Mouse (Mus musculus) limb, embryonic 15.5 days (tissue): ENCODE results near the gene Olfr1394. TPM values are rescaled to one million over a fixed set of nuclear protein-coding genes. Genes with fewer than 3 reads are reported as not detected.
"Not testable (repeated sequence)": the region's sequence is repeated elsewhere in the genome, so short reads cannot be mapped to it uniquely, and the experiment has no call there.

Experiments
- ATAC-seq: fragments of 200-750 bp; cut with Nextera tagmentation; 2 replicates; pipeline ENCODE4 v1.8.0; 2017; ENCODE audit warnings: low read depth, moderate TSS enrichment; ENCODE audit not compliant: insufficient number of reproducible peaks, low FRiP score, low TSS enrichment
- H3K27ac ChIP-seq: fragments of 300-500 bp; sonication (generic); 2 replicates; pipeline ENCODE4 v1.5.1; 2015; ENCODE audit warnings: moderate library complexity, mild to moderate bottlenecking, inconsistent platforms
- H3K27me3 ChIP-seq: fragments of 300-500 bp; sonication (generic); 2 replicates; pipeline ENCODE4 v1.6.1; 2015; ENCODE audit warnings: inconsistent platforms
- H3K36me3 ChIP-seq: fragments of 300-500 bp; sonication (generic); 2 replicates; pipeline ENCODE4 v1.6.1; 2015; ENCODE audit warnings: inconsistent platforms
- H3K4me1 ChIP-seq: fragments of 300-500 bp; sonication (generic); 2 replicates; pipeline ENCODE4 v1.6.1; 2015; ENCODE audit warnings: inconsistent platforms
- H3K4me2 ChIP-seq: fragments of 300-500 bp; sonication (generic); 2 replicates; pipeline ENCODE4 v1.6.1; 2015; ENCODE audit warnings: mild to moderate bottlenecking, inconsistent platforms
- H3K4me3 ChIP-seq: fragments of 300-500 bp; sonication (generic); 2 replicates; pipeline ENCODE4 v1.5.1; 2015; ENCODE audit warnings: mild to moderate bottlenecking, inconsistent platforms
- H3K9ac ChIP-seq: fragments of 300-500 bp; sonication (generic); 2 replicates; pipeline ENCODE4 v1.6.1; 2015; ENCODE audit warnings: inconsistent platforms
- H3K9me3 ChIP-seq: fragments of 300-500 bp; sonication (generic); 2 replicates; pipeline ENCODE4 v1.6.1; 2016; ENCODE audit warnings: inconsistent platforms
- WGBS: fragments of 180-500 bp; shearing (Covaris S2); methylation state at CpG from one replicate; pipeline ENCODE4 v1.1.7; 2015; 5-methylcytosine and 5-hydroxymethylcytosine counted together
- polyA plus RNA-seq: library from polyadenylated mRNA; unstranded; fragments of >200 nt; fragmentation: Nextera tagmentation; extraction: Ambion mirVana; gene quantifications from 2 replicates; pipeline ENCODE4 v1.2.1, GENCODE M21; 2015

Olfr1394 gene
- polyA plus RNA-seq, 1 experiment from 2014 or later = not detected

DNA sequence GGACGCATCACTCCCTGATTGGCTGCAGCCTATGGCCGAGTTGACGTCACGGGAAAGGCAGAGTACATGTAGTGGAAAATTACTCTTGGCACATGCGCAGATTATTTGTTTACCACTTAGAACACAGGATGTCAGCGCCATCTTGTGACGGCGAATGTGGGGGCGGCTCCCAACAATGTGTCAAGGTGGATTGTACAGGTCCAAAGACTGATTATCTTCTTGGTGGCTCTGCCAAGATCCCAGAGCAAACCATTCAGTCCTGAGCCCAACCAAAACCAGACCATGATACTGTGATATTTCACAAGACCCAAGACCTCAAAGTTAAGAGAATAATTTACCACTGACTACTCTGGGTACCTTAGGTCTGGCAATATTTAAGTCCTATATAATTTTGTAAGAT, 40.6 kb downstream of the Olfr1394 start:
- not testable (repeated sequence) for H3K27ac ChIP-seq, H3K4me2 ChIP-seq, H3K36me3 ChIP-seq, H3K9ac ChIP-seq, H3K9me3 ChIP-seq, H3K27me3 ChIP-seq, H3K4me1 ChIP-seq, ATAC-seq, H3K4me3 ChIP-seq
- 93% methylated on average over 9 of the region's 9 CpGs for WGBS

DNA sequence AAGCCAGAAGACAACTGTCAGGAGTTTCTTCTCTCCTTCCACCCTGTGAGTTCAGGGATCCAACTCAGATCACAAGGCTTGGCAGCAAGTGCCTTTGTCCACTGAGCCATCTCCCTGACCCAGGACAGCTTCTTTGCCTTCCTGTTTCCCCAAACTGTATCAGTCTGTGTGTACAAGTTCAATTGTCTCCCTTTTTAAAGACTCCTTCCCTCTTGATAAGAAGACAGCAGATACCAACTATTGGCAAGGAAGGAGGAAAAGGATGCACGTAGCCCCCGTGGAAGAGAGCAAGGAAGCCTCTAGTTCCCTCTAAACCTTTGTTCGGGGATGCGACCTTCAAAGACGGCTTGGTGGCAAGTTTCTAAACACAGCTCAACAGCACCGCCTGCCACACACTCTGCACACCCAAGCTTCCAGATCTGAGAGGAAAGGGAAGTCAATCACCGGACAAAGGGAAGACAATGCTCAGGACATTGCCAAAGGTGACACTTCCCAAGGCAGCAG, 41.7 kb downstream of the Olfr1394 start:
- Histone ChIP-seq H3K9ac (no peak overlapping the region), H3K4me1 (no peaks in the 10 kb centered on the region), H3K9me3 (no peaks in the 10 kb centered on the region), H3K27me3 (no peaks in the 10 kb centered on the region), H3K4me3 (no peak overlapping the region), H3K27ac (no peak overlapping the region), H3K36me3 (no peaks in the 10 kb centered on the region), H3K4me2 (no peak overlapping the region)
- no peak for ATAC-seq
- 85% methylated on average over 7 of the region's 7 CpGs for WGBS

DNA sequence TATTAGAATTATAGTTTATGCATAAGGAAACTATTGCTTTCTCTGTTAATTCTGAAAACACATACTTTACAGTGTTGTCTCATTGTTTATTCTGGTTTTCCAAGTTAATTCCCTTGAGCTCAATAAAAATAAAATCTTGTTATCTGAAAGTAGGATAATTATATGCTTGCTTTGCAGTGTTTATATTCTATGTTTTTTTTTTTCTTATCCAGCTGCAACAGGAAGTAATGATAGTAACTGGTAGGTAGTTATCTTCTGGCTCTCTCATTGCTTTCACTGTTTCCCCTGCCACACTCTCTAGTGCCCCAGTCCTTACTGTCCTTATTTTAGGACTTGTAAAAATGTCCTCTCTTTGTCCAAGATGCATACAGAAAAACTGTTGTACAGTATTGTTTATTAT, 46.5 kb downstream of the Olfr1394 start:
- H3K4me2 ChIP-seq = no peak overlapping the region
- H3K4me1 ChIP-seq = peaks cover 11% of the 10 kb centered on the region
- H3K27me3 ChIP-seq = no peaks in the 10 kb centered on the region
- no peak overlapping the region for H3K9ac ChIP-seq
- no peak overlapping the region for H3K4me3 ChIP-seq
- no peak for ATAC-seq
- no peaks in the 10 kb centered on the region for H3K36me3 ChIP-seq
- H3K9me3 ChIP-seq = no peaks in the 10 kb centered on the region
- no peak overlapping the region for H3K27ac ChIP-seq

DNA sequence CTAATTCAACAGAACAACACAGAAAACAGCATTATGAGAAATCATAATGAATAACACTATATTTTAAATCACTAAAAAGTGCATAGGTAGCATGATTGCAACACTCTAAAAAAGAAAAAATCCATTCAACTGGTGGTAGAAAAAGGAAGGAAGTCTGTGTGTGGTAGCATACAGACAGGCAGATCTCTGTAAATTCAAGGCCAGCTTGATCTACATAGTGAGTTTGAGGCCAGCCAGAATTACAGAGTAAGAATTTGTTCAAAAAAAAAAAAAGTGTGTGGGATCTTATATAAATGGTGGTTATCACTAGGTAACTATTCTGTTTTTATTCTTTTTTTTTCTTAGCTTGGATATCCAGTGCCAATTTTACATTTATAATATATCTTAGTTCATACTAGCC, 47.0 kb downstream of the Olfr1394 start:
- no peak overlapping the region for H3K4me2 ChIP-seq
- no peak for ATAC-seq
- 0 out of 2 replicates have a peak, but pooled peaks cover under 1% of the 10 kb centered on the region for H3K36me3 ChIP-seq
- H3K9ac ChIP-seq = no peak overlapping the region
- H3K27me3 ChIP-seq = no peaks in the 10 kb centered on the region
- H3K4me1 ChIP-seq = peaks cover 11% of the 10 kb centered on the region
- H3K27ac ChIP-seq = no peak overlapping the region
- H3K4me3 ChIP-seq = no peak overlapping the region
- no peaks in the 10 kb centered on the region for H3K9me3 ChIP-seq

DNA sequence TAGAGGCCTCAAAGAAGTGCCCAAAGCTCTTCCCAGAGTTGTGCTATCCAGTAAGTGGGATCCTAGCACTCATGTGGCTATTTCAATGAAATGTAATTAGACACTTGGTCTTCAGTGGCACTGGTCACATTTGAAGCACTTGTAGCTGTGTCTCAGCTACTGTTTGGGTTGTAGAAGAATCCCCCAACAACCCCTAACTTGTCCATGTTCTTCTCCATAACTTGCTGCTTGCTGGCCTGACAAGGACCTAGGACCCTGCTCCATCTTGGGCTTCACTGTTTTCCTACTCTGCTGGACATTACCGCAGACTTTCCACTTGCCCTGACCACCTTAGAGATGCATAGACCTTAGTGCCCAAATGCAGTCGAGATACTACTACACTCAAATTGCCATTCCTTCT, 47.9 kb downstream of the Olfr1394 start:
- 45% methylated on average over 2 of the region's 2 CpGs for WGBS
- Histone ChIP-seq H3K9ac (0 out of 2 replicates have a peak overlapping the region, but pooled peaks have one; percentile 95), H3K4me2 (peak overlapping the region; percentile 69), H3K36me3 (peaks cover 4% of the 10 kb centered on the region), H3K9me3 (no peaks in the 10 kb centered on the region), H3K27me3 (no peaks in the 10 kb centered on the region), H3K4me3 (peak overlapping the region; percentile 84), H3K27ac (peak overlapping the region; percentile 99), H3K4me1 (peaks cover 11% of the 10 kb centered on the region)
- ATAC-seq = no peak

DNA sequence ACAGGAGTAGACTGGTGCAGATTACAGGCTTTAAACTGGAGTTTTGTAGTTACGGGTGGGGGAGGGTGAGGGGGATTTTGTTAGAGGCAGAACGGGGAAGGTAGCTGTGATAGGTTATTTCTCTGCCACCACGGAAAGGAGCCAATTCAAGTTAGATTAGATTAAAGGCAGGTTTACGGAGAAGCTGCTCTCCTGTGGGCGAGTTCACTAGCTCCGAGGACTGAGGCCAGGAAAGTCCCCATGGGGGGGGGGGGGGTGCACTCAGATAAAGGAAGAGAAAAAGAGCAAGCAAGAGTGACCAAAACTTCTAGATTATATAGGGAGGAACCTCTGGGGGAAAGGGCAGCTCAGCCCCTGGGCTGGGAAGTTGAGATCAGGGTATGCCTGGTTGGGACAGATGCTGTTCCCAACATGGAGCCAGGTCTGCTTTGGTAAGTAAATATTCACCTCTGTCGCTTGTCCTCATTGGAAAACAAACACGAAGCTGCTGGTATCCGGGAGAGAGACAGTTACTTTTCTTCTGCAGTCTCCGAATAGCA, 48.4 kb downstream of the Olfr1394 start:
- WGBS = under 1% methylated on average over 10 of the region's 10 CpGs
- H3K27me3 ChIP-seq = no peaks in the 10 kb centered on the region
- peak overlapping the region; percentile 95 for H3K9ac ChIP-seq
- peaks cover 11% of the 10 kb centered on the region for H3K4me1 ChIP-seq
- peak overlapping the region; percentile 84 for H3K4me3 ChIP-seq
- no peaks in the 10 kb centered on the region for H3K9me3 ChIP-seq
- H3K27ac ChIP-seq = peak overlapping the region; percentile 99
- H3K36me3 ChIP-seq = peaks cover 7% of the 10 kb centered on the region
- ATAC-seq = no peak
- H3K4me2 ChIP-seq = peak overlapping the region; percentile 69

DNA sequence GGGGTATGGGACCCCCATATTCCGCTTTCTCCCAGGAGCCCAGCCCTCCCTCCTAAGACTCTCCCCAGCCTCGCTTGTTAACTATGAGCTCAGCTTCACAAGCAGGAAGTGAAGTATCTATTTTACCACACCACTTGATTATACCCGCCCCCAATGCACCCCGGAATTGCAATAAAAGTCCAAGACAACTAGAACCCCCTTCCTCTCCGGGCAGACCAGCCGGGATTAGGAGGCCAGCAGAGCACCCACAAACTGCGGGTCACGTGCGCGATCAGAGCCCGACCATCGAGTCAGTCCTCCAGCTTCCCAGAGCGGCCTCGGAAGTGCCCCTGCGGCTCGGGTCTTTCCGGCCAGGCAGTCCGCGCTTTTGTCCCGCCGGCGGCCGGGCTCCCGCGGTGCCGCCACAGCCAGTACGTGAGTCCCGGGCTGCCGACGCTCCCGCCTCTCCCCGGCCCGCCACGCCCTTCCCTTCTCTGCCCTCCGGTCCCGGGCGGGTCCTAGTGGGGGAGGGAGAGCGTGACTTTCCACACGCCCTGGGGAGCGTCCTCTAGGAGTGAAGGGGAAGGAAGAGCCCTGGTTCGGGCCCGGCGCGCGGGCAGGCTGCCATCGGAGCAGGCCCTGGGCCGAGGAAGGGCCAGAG, 49.1 kb downstream of the Olfr1394 start, which contains the start of gene Zfp62:
Gene Zfp62, plus strand, starts transcription at position 164 of the 640 bp plus-strand sequence.
- ATAC-seq = peak; percentile 90
- peaks cover 11% of the 10 kb centered on the region for H3K4me1 ChIP-seq

DNA sequence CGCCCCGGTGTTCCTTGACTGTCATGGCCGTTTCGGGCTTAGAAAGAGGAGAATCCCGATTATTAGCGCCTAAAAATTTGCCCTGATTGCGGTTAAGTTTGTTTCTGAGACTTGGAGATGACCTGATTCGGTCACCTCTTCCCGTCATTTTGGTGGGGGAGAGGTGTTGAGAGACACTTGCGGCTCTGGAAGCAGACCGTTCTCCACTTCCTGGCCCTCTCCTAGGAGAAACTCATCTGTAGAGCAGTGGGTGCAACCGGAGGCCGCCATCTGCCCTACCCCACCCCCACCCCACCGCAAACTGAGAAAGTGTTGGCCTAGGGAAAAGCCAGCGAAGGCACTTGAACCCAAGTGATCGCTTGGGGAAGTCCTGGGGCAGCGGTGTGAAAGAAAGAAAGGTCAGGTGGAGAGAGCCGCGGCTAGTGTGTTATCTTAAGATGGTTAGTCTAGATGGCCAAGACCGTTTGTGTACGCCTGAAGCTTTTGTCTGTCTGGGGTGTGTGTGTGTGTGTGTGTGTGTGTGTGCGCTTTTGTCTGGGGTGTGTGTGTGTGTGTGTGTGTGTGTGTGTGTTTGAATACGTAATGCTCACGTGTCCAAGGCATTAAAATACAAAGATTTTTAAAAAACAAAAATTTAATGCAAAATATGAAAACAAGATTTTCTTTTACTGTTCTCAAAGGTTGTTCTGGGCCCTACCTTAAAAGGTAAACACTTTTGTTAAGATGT, 49.8 kb downstream of the Olfr1394 start:
- peak overlapping the region; percentile 69 for H3K4me2 ChIP-seq
- peaks cover 11% of the 10 kb centered on the region for H3K4me1 ChIP-seq
- peak; percentile 76 for ATAC-seq
- H3K9ac ChIP-seq = peak overlapping the region; percentile 95
- no peaks in the 10 kb centered on the region for H3K9me3 ChIP-seq
- H3K36me3 ChIP-seq = peaks cover 9% of the 10 kb centered on the region
- peak overlapping the region; percentile 99 for H3K27ac ChIP-seq
- H3K4me3 ChIP-seq = peak overlapping the region; percentile 84
- under 1% methylated on average over 24 of the region's 24 CpGs for WGBS
- no peaks in the 10 kb centered on the region for H3K27me3 ChIP-seq

More for the DNA sequence above, 49.1 kb downstream of the Olfr1394 start, which contains the start of gene Zfp62:
- Histone ChIP-seq H3K9ac (peak within 1 kb of the TSS; percentile 95), H3K4me2 (peak within 1 kb of the TSS; percentile 69), H3K27me3 (no peaks in the 10 kb centered on the region), H3K27ac (peak within 1 kb of the TSS; percentile 99), H3K4me3 (peak within 1 kb of the TSS; percentile 84), H3K9me3 (no peaks in the 10 kb centered on the region), H3K36me3 (peaks cover 9% of the 10 kb centered on the region)
- under 1% methylated on average over 47 of the region's 47 CpGs for WGBS

DNA sequence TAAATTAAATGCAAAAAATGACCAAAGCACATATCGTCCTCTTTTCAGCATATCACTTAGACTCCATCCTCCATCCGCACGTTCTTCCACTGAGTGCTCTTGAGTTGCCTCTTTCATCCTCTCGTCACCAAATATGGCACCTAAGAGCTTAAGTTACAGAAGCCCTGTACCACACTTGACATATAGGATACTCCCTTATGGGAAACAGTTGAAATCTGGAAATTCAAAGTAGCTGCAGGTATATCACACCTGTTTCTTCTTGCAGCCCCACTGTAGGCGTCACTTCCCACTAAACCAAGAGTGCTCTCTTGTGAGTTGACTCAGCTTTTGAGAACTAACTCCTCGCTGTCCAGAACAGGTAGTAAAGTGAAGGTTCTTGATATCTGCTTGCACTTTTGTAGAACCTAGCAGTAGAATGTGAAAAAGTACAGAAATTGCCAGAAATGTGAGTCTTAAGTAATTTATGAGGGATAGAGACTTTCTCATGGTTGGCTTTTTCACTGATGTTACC, 51.0 kb downstream of the Olfr1394 start:
- H3K4me3 ChIP-seq = no peak overlapping the region
- 81% methylated on average over 6 of the region's 6 CpGs for WGBS
- no peak for ATAC-seq
- peak overlapping the region; percentile 69; the same call in 1 of the 2 replicates for H3K4me2 ChIP-seq
- no peaks in the 10 kb centered on the region for H3K27me3 ChIP-seq
- H3K36me3 ChIP-seq = peaks cover 9% of the 10 kb centered on the region
- H3K27ac ChIP-seq = no peak overlapping the region
- H3K4me1 ChIP-seq = peaks cover 11% of the 10 kb centered on the region
- H3K9me3 ChIP-seq = no peaks in the 10 kb centered on the region
- H3K9ac ChIP-seq = no peak overlapping the region

DNA sequence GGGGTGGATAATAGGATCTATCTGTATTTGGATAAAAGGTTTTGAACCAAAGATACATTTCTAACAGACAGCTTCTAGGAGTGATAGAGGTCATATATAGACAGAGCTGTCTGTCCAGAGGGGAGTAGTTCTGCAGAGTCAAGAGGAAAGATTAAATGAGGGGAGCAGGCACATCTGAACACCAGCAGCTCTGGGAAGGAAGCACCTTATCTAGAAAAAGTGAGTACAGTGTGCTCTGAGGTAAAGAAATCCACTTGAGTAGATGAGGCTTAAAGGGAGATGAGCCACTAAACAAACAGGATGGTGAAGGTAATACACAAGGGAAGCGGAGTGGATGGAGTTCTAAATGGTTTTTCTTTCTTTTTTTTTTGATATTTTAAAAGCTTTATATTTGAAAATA, 53.3 kb downstream of the Olfr1394 start:
- H3K27me3 ChIP-seq = no peaks in the 10 kb centered on the region
- peaks cover 5% of the 10 kb centered on the region; the same call in 1 of the 2 replicates for H3K4me1 ChIP-seq
- 100% methylated on average over 1 of the region's 1 CpGs for WGBS
- no peak overlapping the region for H3K4me3 ChIP-seq
- no peaks in the 10 kb centered on the region for H3K9me3 ChIP-seq
- H3K27ac ChIP-seq = no peak overlapping the region
- no peak overlapping the region for H3K9ac ChIP-seq
- peaks cover 9% of the 10 kb centered on the region for H3K36me3 ChIP-seq
- no peak for ATAC-seq
- H3K4me2 ChIP-seq = no peak overlapping the region
